Mouse (Mus musculus) intestine, embryonic 16.5 days (tissue): ENCODE data around the gene Asb6. TPM values are rescaled to one million over a fixed set of nuclear protein-coding genes. Genes with fewer than 3 reads are reported as not detected.

Experiments used
- ATAC-seq: fragments of 200-750 bp; cut with Nextera tagmentation; 2 replicates; pipeline ENCODE4 v1.8.0; 2017; ENCODE audit warnings: moderate TSS enrichment, moderate library complexity
- H3K27ac ChIP-seq: fragments of 300-500 bp; sonication (generic); 2 replicates; pipeline ENCODE4 v1.5.1; 2014; ENCODE audit warnings: mild to moderate bottlenecking, low read length
- H3K27me3 ChIP-seq: fragments of 300-500 bp; sonication (generic); replicated peaks from 2 replicates; pipeline ENCODE4 v1.6.1; 2014; ENCODE audit warnings: low read length, control low read depth, mixed read lengths; ENCODE audit not compliant: control insufficient read depth, insufficient read depth
- H3K36me3 ChIP-seq: fragments of 300-500 bp; sonication (generic); 2 replicates; pipeline ENCODE4 v1.6.1; 2014; ENCODE audit warnings: low read length, control low read depth; ENCODE audit not compliant: control insufficient read depth, insufficient read depth
- H3K4me1 ChIP-seq: fragments of 300-500 bp; sonication (generic); 2 replicates; pipeline ENCODE4 v1.6.1; 2014; ENCODE audit warnings: low read length, control low read depth, mixed read lengths; ENCODE audit not compliant: control insufficient read depth, insufficient read depth
- H3K4me2 ChIP-seq: fragments of 300-500 bp; sonication (generic); 2 replicates; pipeline ENCODE4 v1.6.1; 2014; ENCODE audit warnings: low read depth, low read length, control low read depth
- H3K4me3 ChIP-seq: fragments of 300-500 bp; sonication (generic); 2 replicates; pipeline ENCODE4 v1.5.1; 2014; ENCODE audit warnings: mild to moderate bottlenecking, low read length
- H3K9ac ChIP-seq: fragments of 300-500 bp; sonication (generic); 2 replicates; pipeline ENCODE4 v1.6.1; 2014; ENCODE audit warnings: low read depth, low read length
- H3K9me3 ChIP-seq: fragments of 300-500 bp; sonication (generic); 2 replicates; pipeline ENCODE4 v1.6.1; 2016; ENCODE audit warnings: low read length, control low read depth; ENCODE audit not compliant: control insufficient read depth
- WGBS: fragments of 180-500 bp; shearing (Covaris S2); extraction: QIAGEN DNeasy Blood & Tissue Kit; methylation state at CpG from one replicate; pipeline ENCODE4 v1.1.7; 2014; 5-methylcytosine and 5-hydroxymethylcytosine counted together
- polyA plus RNA-seq: library from polyadenylated mRNA; unstranded; fragments of >200 nt; fragmentation: Nextera tagmentation; extraction: Ambion mirVana; gene quantifications from 2 replicates; pipeline ENCODE4 v1.2.1, GENCODE M21; 2015

The Asb6 gene
- polyA plus RNA-seq, 1 experiment from 2014 or later, result 24.5 TPM

- Histone ChIP-seq H3K27ac (peak overlapping the region; percentile 48), H3K36me3 (peaks cover 40% of the 10 kb centered on the region), H3K9me3 (peaks cover 6% of the 10 kb centered on the region), H3K4me2 (no peak overlapping the region), H3K27me3 (no peaks in the 10 kb centered on the region), H3K9ac (no peak overlapping the region), H3K4me1 (peaks cover 24% of the 10 kb centered on the region), H3K4me3 (no peak overlapping the region)
- 68% methylated on average over 13 of the region's 13 CpGs for WGBS
- peak; percentile 51 for ATAC-seq
Measured at GRCm38 (mm10) chr2:30823385-30824153, 6.6 kb downstream of the Asb6 start.

- H3K4me2 ChIP-seq, result no peak overlapping the region
- WGBS, result 91% methylated on average over 8 of the region's 8 CpGs
- H3K9ac ChIP-seq, result no peak overlapping the region
- peaks cover 40% of the 10 kb centered on the region for H3K36me3 ChIP-seq
- H3K9me3 ChIP-seq, result peaks cover 6% of the 10 kb centered on the region
- ATAC-seq, result no peak
- H3K4me1 ChIP-seq, result peaks cover 24% of the 10 kb centered on the region
- no peak overlapping the region for H3K4me3 ChIP-seq
- H3K27ac ChIP-seq, result no peak overlapping the region
- no peaks in the 10 kb centered on the region for H3K27me3 ChIP-seq
Measured at GRCm38 (mm10) chr2:30822460-30822859, 7.7 kb downstream of the Asb6 start.

GRCm38 (mm10) chr2:30821073-30821472 is 9.1 kb downstream of the Asb6 start:
- Histone ChIP-seq H3K27ac (no peak overlapping the region), H3K9me3 (peaks cover 6% of the 10 kb centered on the region), H3K27me3 (no peaks in the 10 kb centered on the region), H3K36me3 (peaks cover 40% of the 10 kb centered on the region), H3K4me3 (no peak overlapping the region), H3K9ac (no peak overlapping the region), H3K4me1 (peaks cover 14% of the 10 kb centered on the region), H3K4me2 (no peak overlapping the region)
- 94% methylated on average over 3 of the region's 3 CpGs for WGBS
- ATAC-seq, result no peak

- peaks cover 6% of the 10 kb centered on the region for H3K9me3 ChIP-seq
- no peak overlapping the region for H3K27ac ChIP-seq
- peaks cover 14% of the 10 kb centered on the region for H3K4me1 ChIP-seq
- no peaks in the 10 kb centered on the region for H3K27me3 ChIP-seq
- peaks cover 41% of the 10 kb centered on the region for H3K36me3 ChIP-seq
- no peak overlapping the region for H3K4me2 ChIP-seq
- ATAC-seq, result no peak
- 96% methylated on average over 5 of the region's 5 CpGs for WGBS
- H3K9ac ChIP-seq, result no peak overlapping the region
- no peak overlapping the region for H3K4me3 ChIP-seq
Measured at GRCm38 (mm10) chr2:30819873-30820272, 10.3 kb downstream of the Asb6 start.

GRCm38 (mm10) chr2:30816383-30816782 is 13.8 kb downstream of the Asb6 start:
- Histone ChIP-seq H3K27me3 (no peaks in the 10 kb centered on the region), H3K9me3 (peaks cover 6% of the 10 kb centered on the region), H3K9ac (no peak overlapping the region), H3K27ac (no peak overlapping the region), H3K4me3 (no peak overlapping the region), H3K4me2 (no peak overlapping the region), H3K4me1 (no peaks in the 10 kb centered on the region), H3K36me3 (peaks cover 43% of the 10 kb centered on the region)
- WGBS, result 95% methylated on average over 1 of the region's 1 CpGs
- ATAC-seq, result no peak

- Histone ChIP-seq H3K27ac (no peak overlapping the region), H3K9me3 (no peaks in the 10 kb centered on the region), H3K9ac (no peak overlapping the region), H3K4me1 (peaks cover 21% of the 10 kb centered on the region), H3K36me3 (peaks cover 20% of the 10 kb centered on the region; the same call in 1 of the 2 replicates), H3K27me3 (no peaks in the 10 kb centered on the region), H3K4me2 (no peak overlapping the region), H3K4me3 (no peak overlapping the region)
- WGBS, result 82% methylated on average over 7 of the region's 7 CpGs
- ATAC-seq, result no peak
Measured at GRCm38 (mm10) chr2:30810573-30810972, 19.6 kb downstream of the Asb6 start.

- H3K27me3 ChIP-seq, result no peaks in the 10 kb centered on the region
- 0 out of 2 replicates have a peak overlapping the region, but pooled peaks have one; percentile 25 for H3K9ac ChIP-seq
- H3K4me2 ChIP-seq, result 0 out of 2 replicates have a peak overlapping the region, but pooled peaks have one; percentile 37
- ATAC-seq, result no peak
- H3K9me3 ChIP-seq, result no peaks in the 10 kb centered on the region
- no peak overlapping the region for H3K27ac ChIP-seq
- H3K4me3 ChIP-seq, result peak overlapping the region; percentile 21
- H3K4me1 ChIP-seq, result peaks cover 21% of the 10 kb centered on the region
- peaks cover 13% of the 10 kb centered on the region; the same call in 1 of the 2 replicates for H3K36me3 ChIP-seq
- WGBS, result 60% methylated on average over 5 of the region's 5 CpGs
Measured at GRCm38 (mm10) chr2:30809503-30809902, 20.6 kb downstream of the Asb6 start.

GRCm38 (mm10) chr2:30808296-30808655 is 21.9 kb downstream of the Asb6 start:
- Histone ChIP-seq H3K27me3 (no peaks in the 10 kb centered on the region), H3K4me1 (peaks cover 23% of the 10 kb centered on the region), H3K4me3 (peak overlapping the region; percentile 82), H3K36me3 (peaks cover 6% of the 10 kb centered on the region; the same call in 1 of the 2 replicates), H3K4me2 (peak overlapping the region; percentile 96), H3K9me3 (no peaks in the 10 kb centered on the region), H3K9ac (peak overlapping the region; percentile 96), H3K27ac (peak overlapping the region; percentile 72)
- 1% methylated on average over 10 of the region's 10 CpGs for WGBS
- ATAC-seq, result no peak

- H3K9me3 ChIP-seq, result no peaks in the 10 kb centered on the region
- under 1% methylated on average over 43 of the region's 44 CpGs for WGBS
- peak within 1 kb of the TSS; percentile 82 for H3K4me3 ChIP-seq
- peak within 1 kb of the TSS; percentile 72 for H3K27ac ChIP-seq
- H3K9ac ChIP-seq, result peak within 1 kb of the TSS; percentile 96
- ATAC-seq, result peak; percentile 98
- peak within 1 kb of the TSS; percentile 96 for H3K4me2 ChIP-seq
- no peaks in the 10 kb centered on the region for H3K27me3 ChIP-seq
- peaks cover 23% of the 10 kb centered on the region for H3K4me1 ChIP-seq
- peaks cover 6% of the 10 kb centered on the region; the same call in 1 of the 2 replicates for H3K36me3 ChIP-seq
Measured at GRCm38 (mm10) chr2:30807648-30808295, 22.4 kb downstream of the Asb6 start, which contains the start of gene Ntmt1. Gene Ntmt1 (plus strand): TSS chr2:30807826.
